Mouse (Mus musculus) midbrain, embryonic 15.5 days (tissue): ENCODE data around the gene Grk5. TPM values are rescaled to one million over a fixed set of nuclear protein-coding genes. Genes with fewer than 3 reads are reported as not detected.

Experiments
- ATAC-seq: fragments of 200-750 bp; cut with Nextera tagmentation; replicated peaks from 2 replicates; pipeline ENCODE4 v1.8.0; 2017; ENCODE audit warnings: moderate TSS enrichment
- H3K27ac ChIP-seq: fragments of 300-500 bp; sonication (generic); 2 replicates; pipeline ENCODE4 v1.5.1; 2015; ENCODE audit warnings: mild to moderate bottlenecking, inconsistent platforms
- H3K27me3 ChIP-seq: fragments of 300-500 bp; sonication (generic); replicated peaks from 2 replicates; pipeline ENCODE4 v1.6.1; 2015; ENCODE audit warnings: inconsistent platforms
- H3K36me3 ChIP-seq: fragments of 300-500 bp; sonication (generic); replicated peaks from 2 replicates; pipeline ENCODE4 v1.6.1; 2015; ENCODE audit warnings: inconsistent platforms
- H3K4me1 ChIP-seq: fragments of 300-500 bp; sonication (generic); 2 replicates; pipeline ENCODE4 v1.6.1; 2015; ENCODE audit warnings: inconsistent platforms
- H3K4me2 ChIP-seq: fragments of 300-500 bp; sonication (generic); 2 replicates; pipeline ENCODE4 v1.6.1; 2015; ENCODE audit warnings: inconsistent platforms, mild to moderate bottlenecking, moderate library complexity
- H3K4me3 ChIP-seq: fragments of 300-500 bp; sonication (generic); 2 replicates; pipeline ENCODE4 v1.5.1; 2015; ENCODE audit warnings: mild to moderate bottlenecking, inconsistent platforms
- H3K9ac ChIP-seq: fragments of 300-500 bp; sonication (generic); 2 replicates; pipeline ENCODE4 v1.6.1; 2015; ENCODE audit warnings: mild to moderate bottlenecking, inconsistent platforms
- H3K9me3 ChIP-seq: fragments of 300-500 bp; sonication (generic); 2 replicates; pipeline ENCODE4 v1.6.1; 2016; ENCODE audit warnings: inconsistent platforms
- WGBS: fragments of 180-500 bp; shearing (Covaris S2); methylation state at CpG from one replicate; pipeline ENCODE4 v1.1.7; 2015; ENCODE audit warnings: mixed read lengths; 5-methylcytosine and 5-hydroxymethylcytosine counted together
- polyA plus RNA-seq: library from polyadenylated mRNA; unstranded; fragments of >200 nt; fragmentation: Nextera tagmentation; extraction: Ambion mirVana; gene quantifications from 2 replicates; pipeline ENCODE4 v1.2.1, GENCODE M21; 2015

Grk5 gene
- polyA plus RNA-seq, 1 experiment from 2014 or later: 2.5 TPM

DNA sequence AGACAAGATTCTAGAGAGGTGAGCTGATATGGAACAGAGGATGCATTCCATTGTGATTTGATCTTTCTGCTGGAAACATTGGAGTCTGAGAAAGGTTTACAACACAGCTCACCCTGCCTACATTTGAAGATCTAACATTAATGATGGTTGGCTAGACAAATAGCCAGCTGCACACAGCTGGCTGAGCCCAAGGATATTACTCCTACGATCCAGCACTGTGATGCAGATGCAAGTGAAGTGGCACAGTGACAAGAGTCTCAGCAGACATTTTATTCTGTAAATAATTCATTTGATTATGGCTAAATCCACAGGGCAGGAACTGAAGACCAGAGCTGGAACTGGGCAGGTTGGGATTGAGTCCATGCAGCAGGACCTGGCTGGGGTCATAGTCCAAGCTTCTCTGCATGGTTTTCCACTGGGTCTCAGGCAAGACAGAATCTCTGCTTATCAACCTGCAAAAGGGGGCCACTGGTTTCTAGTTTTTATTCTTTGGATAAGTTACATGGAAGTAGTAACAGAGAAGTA is 70.2 kb downstream of the Grk5 start:
- Histone ChIP-seq H3K4me3 (no peak overlapping the region), H3K36me3 (no peaks in the 10 kb centered on the region), H3K4me1 (no peaks in the 10 kb centered on the region), H3K27me3 (no peaks in the 10 kb centered on the region), H3K4me2 (no peak overlapping the region), H3K9me3 (no peaks in the 10 kb centered on the region), H3K9ac (no peak overlapping the region), H3K27ac (no peak overlapping the region)
- no peak for ATAC-seq
- 83% methylated on average over 1 of the region's 1 CpGs for WGBS

DNA sequence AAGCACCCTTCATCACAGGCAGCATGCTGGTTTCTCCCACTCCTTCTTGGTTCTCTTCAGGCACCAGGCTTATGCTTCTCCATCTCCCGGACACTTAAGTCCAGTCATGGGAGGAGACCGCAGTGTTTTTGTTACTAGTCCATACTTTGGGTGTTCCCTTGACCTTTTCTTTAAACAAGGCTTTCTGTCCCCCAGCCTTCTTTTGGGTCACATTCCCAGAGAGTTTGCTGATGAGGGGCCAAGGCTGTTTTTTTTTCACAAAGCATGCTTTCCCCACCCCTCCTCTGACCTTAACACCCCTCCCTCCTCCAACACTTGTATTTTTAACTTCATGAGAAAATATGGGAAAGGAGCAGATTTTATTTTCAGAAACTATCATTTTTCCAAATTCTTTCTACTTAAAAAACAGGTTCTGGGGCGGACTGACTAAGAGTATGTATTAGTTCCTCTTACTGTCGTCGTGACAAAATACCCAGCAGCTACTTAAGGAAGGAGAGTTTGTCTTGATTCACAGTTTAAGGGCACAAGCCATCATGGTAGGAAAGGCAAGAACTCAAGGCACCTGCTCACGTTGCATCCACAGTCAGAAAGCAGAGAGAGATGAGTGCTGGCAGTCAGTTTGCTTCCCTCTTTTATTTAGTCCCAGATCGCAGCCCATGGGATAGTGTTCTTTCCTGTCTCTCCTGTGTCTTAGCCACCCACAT is 73.0 kb downstream of the Grk5 start:
- H3K9ac ChIP-seq: no peak overlapping the region
- no peaks in the 10 kb centered on the region for H3K4me1 ChIP-seq
- ATAC-seq: no peak
- no peaks in the 10 kb centered on the region for H3K27me3 ChIP-seq
- no peak overlapping the region for H3K27ac ChIP-seq
- 93% methylated on average over 7 of the region's 7 CpGs for WGBS
- H3K9me3 ChIP-seq: no peaks in the 10 kb centered on the region
- no peaks in the 10 kb centered on the region for H3K36me3 ChIP-seq
- no peak overlapping the region for H3K4me2 ChIP-seq
- no peak overlapping the region for H3K4me3 ChIP-seq

DNA sequence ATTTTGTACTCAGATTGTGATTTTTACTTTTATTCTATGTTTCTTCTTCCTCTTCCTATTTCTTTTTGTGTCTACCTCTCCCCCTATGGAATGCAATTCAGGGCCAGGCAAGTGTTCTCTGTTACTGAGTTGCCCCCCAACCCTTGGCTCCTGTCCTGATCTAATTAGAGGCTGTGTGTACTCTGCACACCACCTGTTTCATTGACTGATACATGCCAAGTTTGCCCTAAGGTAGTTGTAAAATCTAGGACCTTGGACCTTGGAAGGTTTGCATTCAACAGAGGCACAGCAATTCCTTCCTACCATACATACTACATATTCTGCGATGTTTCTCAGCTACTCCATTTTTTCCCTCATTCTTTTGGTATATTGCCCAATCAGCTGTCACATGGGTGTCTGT is 78.4 kb downstream of the Grk5 start:
- no peak overlapping the region for H3K4me3 ChIP-seq
- no peak overlapping the region for H3K4me2 ChIP-seq
- H3K9ac ChIP-seq: no peak overlapping the region
- 80% methylated on average over 1 of the region's 1 CpGs for WGBS
- no peak for ATAC-seq
- no peak overlapping the region for H3K27ac ChIP-seq
- no peaks in the 10 kb centered on the region for H3K4me1 ChIP-seq
- no peaks in the 10 kb centered on the region for H3K27me3 ChIP-seq
- no peaks in the 10 kb centered on the region for H3K9me3 ChIP-seq
- no peaks in the 10 kb centered on the region for H3K36me3 ChIP-seq

DNA sequence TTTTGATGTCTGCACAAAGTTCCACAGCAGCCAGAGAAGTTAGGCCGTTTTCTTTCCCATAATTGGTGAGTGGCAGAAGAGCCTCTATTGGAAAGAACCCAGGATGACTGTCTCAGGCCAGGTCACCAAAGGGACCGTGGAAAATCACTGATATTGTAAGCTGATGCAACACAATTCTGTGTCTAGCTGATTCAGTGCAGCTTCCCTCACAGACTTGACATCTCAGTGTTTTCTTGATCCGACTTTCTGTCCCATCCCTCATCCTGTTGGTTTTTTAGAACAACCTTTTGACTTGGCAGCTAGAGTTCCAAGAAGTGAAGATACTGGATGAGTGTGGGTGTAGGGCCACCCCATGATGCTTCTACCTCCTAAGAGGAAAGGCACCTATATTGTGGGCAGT is 80.9 kb downstream of the Grk5 start:
- ATAC-seq: no peak
- Histone ChIP-seq H3K27me3 (no peaks in the 10 kb centered on the region), H3K4me2 (no peak overlapping the region), H3K36me3 (no peaks in the 10 kb centered on the region), H3K27ac (no peak overlapping the region), H3K4me3 (no peak overlapping the region), H3K9me3 (no peaks in the 10 kb centered on the region), H3K9ac (no peak overlapping the region), H3K4me1 (no peaks in the 10 kb centered on the region)
- 82% methylated on average over 3 of the region's 3 CpGs for WGBS

DNA sequence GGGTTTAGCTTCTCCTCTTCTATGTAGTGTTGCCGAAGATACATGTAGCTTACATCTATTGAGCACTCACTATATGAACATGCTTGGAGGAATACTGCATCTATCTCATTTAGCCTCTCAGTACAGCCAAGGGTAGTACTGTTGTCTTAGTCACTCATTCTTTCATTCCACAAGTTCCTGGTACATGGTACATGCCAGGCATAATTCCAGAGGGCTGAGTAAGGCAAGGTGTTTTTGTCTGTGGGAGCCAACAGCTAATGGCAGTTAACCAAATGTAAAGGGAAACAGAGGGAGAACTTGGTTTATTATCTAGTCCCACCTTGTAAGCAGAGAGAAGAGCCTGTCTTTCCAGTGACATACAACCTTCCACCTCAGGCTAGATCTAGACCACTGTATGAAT is 82.0 kb downstream of the Grk5 start:
- H3K27me3 ChIP-seq: no peaks in the 10 kb centered on the region
- no peak overlapping the region for H3K27ac ChIP-seq
- H3K4me3 ChIP-seq: no peak overlapping the region
- ATAC-seq: no peak
- H3K36me3 ChIP-seq: no peaks in the 10 kb centered on the region
- WGBS: 90% methylated on average over 1 of the region's 1 CpGs
- H3K9me3 ChIP-seq: no peaks in the 10 kb centered on the region
- H3K4me1 ChIP-seq: no peaks in the 10 kb centered on the region
- H3K9ac ChIP-seq: no peak overlapping the region
- no peak overlapping the region for H3K4me2 ChIP-seq

DNA sequence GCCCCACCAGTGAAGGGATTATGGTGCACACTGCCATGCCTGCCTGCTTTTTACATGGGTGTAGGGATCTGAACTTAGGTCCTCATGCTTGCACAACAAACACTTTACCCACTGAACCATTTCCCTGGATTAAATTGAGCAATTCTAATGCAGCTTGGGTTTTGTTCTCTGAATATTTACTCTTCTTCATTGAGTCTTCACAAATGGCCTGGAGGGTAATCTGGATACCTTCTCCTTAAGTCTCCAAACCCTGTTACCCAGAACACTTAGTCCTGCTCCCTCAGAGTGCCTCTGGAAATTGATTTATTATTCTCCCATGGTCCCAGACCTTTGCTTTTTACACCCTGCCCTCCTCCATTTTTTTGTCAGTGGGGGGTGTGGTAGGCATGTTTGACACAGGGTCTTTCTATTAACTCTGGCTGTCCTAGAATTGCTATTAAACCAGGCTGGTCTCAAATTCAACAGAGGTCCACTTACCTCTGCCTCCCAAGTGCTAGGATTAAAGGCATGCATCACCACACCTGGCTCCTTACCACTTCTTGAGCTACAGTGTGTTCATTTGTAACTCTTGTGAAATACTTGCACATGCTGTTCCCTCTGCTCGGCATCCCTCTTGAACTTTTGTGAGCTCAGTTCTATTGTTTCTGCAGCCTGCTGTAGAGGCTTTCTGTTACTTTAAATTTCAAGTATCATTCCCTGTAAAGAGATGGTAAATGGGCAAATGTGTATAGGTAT is 82.9 kb downstream of the Grk5 start:
- H3K4me2 ChIP-seq: no peak overlapping the region
- H3K4me1 ChIP-seq: no peaks in the 10 kb centered on the region
- no peaks in the 10 kb centered on the region for H3K27me3 ChIP-seq
- no peak overlapping the region for H3K4me3 ChIP-seq
- H3K36me3 ChIP-seq: no peaks in the 10 kb centered on the region
- no peak for ATAC-seq
- H3K27ac ChIP-seq: no peak overlapping the region
- H3K9ac ChIP-seq: no peak overlapping the region
- WGBS: 86% methylated on average over 1 of the region's 1 CpGs
- no peaks in the 10 kb centered on the region for H3K9me3 ChIP-seq

DNA sequence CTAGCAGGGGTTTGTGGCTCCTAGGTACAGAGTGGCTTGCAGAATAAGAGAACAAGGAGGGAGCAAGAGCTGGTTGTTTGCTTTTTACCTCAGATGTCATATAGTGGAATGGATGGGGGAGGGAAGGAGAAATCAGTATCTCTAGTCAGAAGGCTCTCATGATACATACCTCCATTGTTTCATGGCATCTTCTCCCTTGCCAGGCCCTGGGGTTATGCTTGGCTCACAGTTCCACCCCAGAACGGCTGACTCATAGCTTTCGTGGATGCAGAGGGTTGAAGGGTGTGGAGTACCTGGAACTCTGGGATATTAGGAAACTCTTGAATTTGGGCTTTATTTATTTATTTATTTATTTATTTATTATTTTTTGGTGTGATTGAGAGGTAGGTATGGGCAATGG is 84.0 kb downstream of the Grk5 start:
- 94% methylated on average over 2 of the region's 2 CpGs for WGBS
- Histone ChIP-seq H3K27me3 (no peaks in the 10 kb centered on the region), H3K9ac (no peak overlapping the region), H3K9me3 (no peaks in the 10 kb centered on the region), H3K36me3 (no peaks in the 10 kb centered on the region), H3K4me2 (no peak overlapping the region), H3K4me3 (no peak overlapping the region), H3K4me1 (no peaks in the 10 kb centered on the region), H3K27ac (no peak overlapping the region)
- no peak for ATAC-seq

DNA sequence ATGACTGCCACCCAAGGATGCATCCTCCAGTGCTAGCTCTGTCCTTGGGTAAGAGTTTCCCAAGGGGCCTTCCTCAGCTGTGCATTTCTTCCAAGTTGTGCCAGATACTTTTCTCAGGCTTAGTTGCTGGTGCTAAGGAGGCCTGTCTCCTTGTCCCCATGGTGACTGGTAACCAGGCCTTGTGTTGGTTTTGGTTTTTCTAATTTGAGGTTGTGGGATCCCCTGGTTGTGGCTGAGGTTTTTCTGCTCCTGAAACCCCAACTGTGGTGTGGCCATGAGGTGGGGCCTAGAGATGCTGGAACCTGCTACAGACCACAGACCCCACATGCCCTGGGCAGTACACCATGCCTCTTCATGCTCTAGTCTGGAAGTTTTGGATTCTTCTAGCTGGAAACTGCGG is 90.0 kb downstream of the Grk5 start:
- H3K4me1 ChIP-seq: no peaks in the 10 kb centered on the region
- H3K4me2 ChIP-seq: no peak overlapping the region
- no peak for ATAC-seq
- 93% methylated on average over 1 of the region's 1 CpGs for WGBS
- no peaks in the 10 kb centered on the region for H3K9me3 ChIP-seq
- no peak overlapping the region for H3K27ac ChIP-seq
- no peak overlapping the region for H3K4me3 ChIP-seq
- no peak overlapping the region for H3K9ac ChIP-seq
- no peaks in the 10 kb centered on the region for H3K27me3 ChIP-seq
- H3K36me3 ChIP-seq: no peaks in the 10 kb centered on the region

DNA sequence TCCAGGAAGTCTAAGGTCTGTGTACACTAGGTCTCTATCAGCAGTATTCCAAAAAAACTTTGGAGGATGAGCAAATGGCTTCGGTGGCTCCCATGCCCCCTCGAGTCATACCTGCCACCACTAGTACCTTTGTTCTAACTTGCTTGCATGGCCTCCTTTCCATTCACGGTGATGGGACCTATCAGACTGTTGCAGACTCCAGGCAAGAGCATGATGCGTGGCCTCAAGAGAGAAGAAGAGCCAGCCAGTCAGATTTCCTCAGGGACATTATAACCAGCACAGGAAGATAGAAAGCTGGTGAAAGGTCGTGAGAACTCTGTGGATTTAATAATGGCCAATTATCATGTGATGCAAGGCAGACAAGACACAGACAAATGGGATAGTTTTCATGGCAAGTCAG is 91.8 kb downstream of the Grk5 start:
- no peaks in the 10 kb centered on the region for H3K9me3 ChIP-seq
- H3K4me3 ChIP-seq: no peak overlapping the region
- H3K4me1 ChIP-seq: no peaks in the 10 kb centered on the region
- no peak overlapping the region for H3K4me2 ChIP-seq
- ATAC-seq: no peak
- H3K36me3 ChIP-seq: no peaks in the 10 kb centered on the region
- no peak overlapping the region for H3K27ac ChIP-seq
- no peaks in the 10 kb centered on the region for H3K27me3 ChIP-seq
- WGBS: 92% methylated on average over 5 of the region's 5 CpGs
- no peak overlapping the region for H3K9ac ChIP-seq

DNA sequence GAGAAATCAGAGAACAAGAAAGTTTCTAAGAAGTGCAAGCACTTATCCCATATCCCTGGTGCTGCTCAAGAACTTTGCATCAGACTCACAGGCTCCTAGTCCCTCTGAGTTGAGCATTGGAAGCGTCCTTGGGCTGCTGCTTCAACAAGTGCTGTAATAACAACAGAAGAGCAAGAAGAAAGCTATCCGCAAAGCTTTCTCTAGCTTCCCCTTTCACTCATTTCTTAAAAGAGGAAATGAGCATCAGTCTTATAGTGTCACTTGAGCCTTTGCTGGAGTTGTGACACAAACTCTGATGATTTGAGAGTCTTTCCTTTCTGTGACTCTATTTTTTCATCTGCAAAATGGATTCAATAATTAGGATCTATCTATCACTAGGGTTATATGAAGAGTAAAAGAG is 92.3 kb downstream of the Grk5 start:
- H3K27ac ChIP-seq: no peak overlapping the region
- no peak overlapping the region for H3K9ac ChIP-seq
- H3K4me1 ChIP-seq: no peaks in the 10 kb centered on the region
- no peaks in the 10 kb centered on the region for H3K36me3 ChIP-seq
- H3K4me2 ChIP-seq: no peak overlapping the region
- 93% methylated on average over 2 of the region's 2 CpGs for WGBS
- no peaks in the 10 kb centered on the region for H3K27me3 ChIP-seq
- H3K9me3 ChIP-seq: no peaks in the 10 kb centered on the region
- no peak for ATAC-seq
- H3K4me3 ChIP-seq: no peak overlapping the region

DNA sequence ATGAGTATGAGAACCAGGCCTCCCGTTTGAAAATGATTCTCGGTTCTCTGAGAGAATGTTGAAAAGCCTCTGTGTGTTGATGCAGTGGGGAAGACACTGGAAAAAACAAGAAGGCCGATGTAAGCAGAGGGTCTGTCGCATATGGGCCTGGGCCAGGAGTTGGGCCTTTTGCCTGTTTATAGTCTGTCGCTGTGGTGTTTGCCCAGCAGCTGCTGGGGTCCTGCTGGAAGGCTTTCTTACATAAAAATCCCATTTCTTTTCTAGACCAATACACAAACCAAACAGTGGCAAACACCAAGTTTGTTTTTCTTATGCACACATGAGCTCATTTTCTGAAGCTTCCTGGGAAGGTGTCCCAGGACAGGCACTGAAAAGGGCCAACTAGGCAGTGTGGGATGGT is 100.2 kb downstream of the Grk5 start:
- H3K27ac ChIP-seq: no peak overlapping the region
- H3K9me3 ChIP-seq: no peaks in the 10 kb centered on the region
- WGBS: 87% methylated on average over 5 of the region's 5 CpGs
- H3K4me2 ChIP-seq: no peak overlapping the region
- no peaks in the 10 kb centered on the region for H3K4me1 ChIP-seq
- no peaks in the 10 kb centered on the region for H3K36me3 ChIP-seq
- no peak for ATAC-seq
- no peak overlapping the region for H3K9ac ChIP-seq
- no peak overlapping the region for H3K4me3 ChIP-seq
- H3K27me3 ChIP-seq: no peaks in the 10 kb centered on the region

DNA sequence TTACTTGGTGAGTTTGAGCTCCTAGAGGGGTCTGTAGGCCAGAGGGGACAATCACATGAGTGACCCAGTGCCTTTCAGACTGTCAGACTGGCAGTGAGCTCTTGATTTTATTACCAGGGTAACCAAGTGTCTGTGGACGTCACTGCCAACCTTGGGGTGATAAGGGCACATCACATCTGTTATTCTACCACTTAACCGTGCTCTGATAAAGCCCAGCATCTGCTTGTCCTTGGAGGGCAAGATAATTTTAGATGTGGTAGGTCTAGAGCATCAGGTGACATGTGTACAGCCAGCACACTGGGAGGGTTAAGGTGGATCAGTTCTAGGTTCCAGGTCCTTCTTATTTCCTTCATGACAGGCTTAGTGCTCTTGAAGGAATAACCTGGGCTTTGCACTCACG is 104.7 kb downstream of the Grk5 start:
- no peak for ATAC-seq
- no peaks in the 10 kb centered on the region for H3K27me3 ChIP-seq
- 76% methylated on average over 3 of the region's 3 CpGs for WGBS
- H3K9ac ChIP-seq: no peak overlapping the region
- no peaks in the 10 kb centered on the region for H3K9me3 ChIP-seq
- no peak overlapping the region for H3K27ac ChIP-seq
- H3K4me3 ChIP-seq: no peak overlapping the region
- no peak overlapping the region for H3K4me2 ChIP-seq
- H3K4me1 ChIP-seq: no peaks in the 10 kb centered on the region
- no peaks in the 10 kb centered on the region for H3K36me3 ChIP-seq

DNA sequence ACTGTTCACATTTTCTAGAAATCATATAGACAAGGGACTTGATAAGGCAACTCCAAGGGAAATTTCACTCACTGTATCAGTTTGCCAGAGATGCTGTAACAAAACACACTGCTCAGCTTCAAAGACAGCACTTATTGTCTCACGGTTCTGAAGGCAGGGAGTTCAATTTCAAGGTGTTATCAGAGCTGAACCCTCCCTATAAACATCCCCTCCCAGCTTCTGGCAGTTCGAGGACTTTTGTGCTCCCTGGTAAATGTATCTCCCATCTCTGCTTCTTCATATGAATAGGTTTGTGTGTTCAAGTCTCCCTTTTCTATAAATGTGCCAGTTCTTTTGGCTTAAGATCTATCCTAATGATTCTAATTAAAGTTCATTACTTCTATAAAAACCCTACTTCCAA is 105.3 kb downstream of the Grk5 start:
- no peak overlapping the region for H3K9ac ChIP-seq
- H3K4me3 ChIP-seq: no peak overlapping the region
- no peaks in the 10 kb centered on the region for H3K27me3 ChIP-seq
- H3K4me1 ChIP-seq: no peaks in the 10 kb centered on the region
- no peaks in the 10 kb centered on the region for H3K9me3 ChIP-seq
- no peak for ATAC-seq
- no peak overlapping the region for H3K4me2 ChIP-seq
- no peak overlapping the region for H3K27ac ChIP-seq
- H3K36me3 ChIP-seq: no peaks in the 10 kb centered on the region
- 87% methylated on average over 2 of the region's 2 CpGs for WGBS
